Mouse (Mus musculus): ENCODE measurements around the gene Eng. TPM values are rescaled to one million over a fixed set of nuclear protein-coding genes. Genes with fewer than 3 reads are reported as not detected.

Eng gene
- polyA plus RNA-seq, 1 experiment from 2014 or later, result 23.8 TPM

- H3K9ac ChIP-seq (replicated peaks; ENCODE audit: low read length), result no peak overlapping the region
- no peaks in the 10 kb centered on the region for H3K36me3 ChIP-seq (ENCODE audit: control insufficient read depth, insufficient read depth, low read length)
- ATAC-seq (ENCODE audit: low FRiP score, low TSS enrichment) (no peak), DNase-seq (no peak)
- no peaks in the 10 kb centered on the region for H3K9me3 ChIP-seq (ENCODE audit: control insufficient read depth, low read length)
- no peak overlapping the region for H3K4me3 ChIP-seq (replicated peaks; ENCODE audit: low read depth, low read length)
- H3K4me2 ChIP-seq (ENCODE audit: low read length), result no peak overlapping the region
- peaks cover 8% of the 10 kb centered on the region; the same call in 1 of the 2 replicates for H3K4me1 ChIP-seq (ENCODE audit: control insufficient read depth, insufficient read depth, low read length)
- WGBS, result 57% methylated on average over 10 of the region's 10 CpGs
- no peak overlapping the region for H3K27ac ChIP-seq (replicated peaks; ENCODE audit: low read depth, low read length)
- no peaks in the 10 kb centered on the region for H3K27me3 ChIP-seq (ENCODE audit: control insufficient read depth, insufficient read depth, low read length)
These were observed 41.8 kb upstream of the Eng start for GRCm38 (mm10) chr2:32604631-32605030.

GRCm38 (mm10) chr2:32606161-32607142 lies 39.9 kb upstream of the Eng start:
- peak overlapping the region; percentile 86 for H3K4me2 ChIP-seq (ENCODE audit: low read length)
- H3K4me3 ChIP-seq (replicated peaks; ENCODE audit: low read depth, low read length), result peak overlapping the region; percentile 71
- peaks cover 8% of the 10 kb centered on the region; the same call in 1 of the 2 replicates for H3K4me1 ChIP-seq (ENCODE audit: control insufficient read depth, insufficient read depth, low read length)
- DNase-seq (peak; percentile 91), ATAC-seq (ENCODE audit: low FRiP score, low TSS enrichment) (peak; percentile 75)
- H3K36me3 ChIP-seq (ENCODE audit: control insufficient read depth, insufficient read depth, low read length), result no peaks in the 10 kb centered on the region
- H3K27ac ChIP-seq (replicated peaks; ENCODE audit: low read depth, low read length), result no peak overlapping the region
- H3K9ac ChIP-seq (replicated peaks; ENCODE audit: low read length), result peak overlapping the region; percentile 77
- no peaks in the 10 kb centered on the region for H3K9me3 ChIP-seq (ENCODE audit: control insufficient read depth, low read length)
- WGBS, result 11% methylated on average over 48 of the region's 55 CpGs
- H3K27me3 ChIP-seq (ENCODE audit: control insufficient read depth, insufficient read depth, low read length), result no peaks in the 10 kb centered on the region

GRCm38 (mm10) chr2:32607262-32607947 lies 39.0 kb upstream of the Eng start:
- peak; percentile 55 for DNase-seq
- peak; percentile 34 for ATAC-seq (ENCODE audit: low FRiP score, low TSS enrichment)
- no peaks in the 10 kb centered on the region for H3K36me3 ChIP-seq (ENCODE audit: control insufficient read depth, insufficient read depth, low read length)

GRCm38 (mm10) chr2:32608141-32608777 lies 38.1 kb upstream of the Eng start:
- no peaks in the 10 kb centered on the region for H3K27me3 ChIP-seq (ENCODE audit: control insufficient read depth, insufficient read depth, low read length)
- H3K4me3 ChIP-seq (replicated peaks; ENCODE audit: low read depth, low read length), result no peak overlapping the region
- H3K4me1 ChIP-seq (ENCODE audit: control insufficient read depth, insufficient read depth, low read length), result peaks cover 5% of the 10 kb centered on the region; the same call in 1 of the 2 replicates
- H3K4me2 ChIP-seq (ENCODE audit: low read length), result peak overlapping the region; percentile 86
- 8% methylated on average over 25 of the region's 25 CpGs for WGBS
- H3K27ac ChIP-seq (replicated peaks; ENCODE audit: low read depth, low read length), result no peak overlapping the region
- H3K9me3 ChIP-seq (ENCODE audit: control insufficient read depth, low read length), result no peaks in the 10 kb centered on the region
- H3K36me3 ChIP-seq (ENCODE audit: control insufficient read depth, insufficient read depth, low read length), result no peaks in the 10 kb centered on the region
- DNase-seq, result peak; percentile 39
- no peak overlapping the region; the same call in 1 of the 2 replicates for H3K9ac ChIP-seq (replicated peaks; ENCODE audit: low read length)
- peak; percentile 46; the same call in 1 of the 2 replicates for ATAC-seq (ENCODE audit: low FRiP score, low TSS enrichment)

More at GRCm38 (mm10) chr2:32607262-32607947, 39.0 kb upstream of the Eng start:
- H3K4me1 ChIP-seq (ENCODE audit: control insufficient read depth, insufficient read depth, low read length), result peaks cover 7% of the 10 kb centered on the region; the same call in 1 of the 2 replicates
- H3K4me3 ChIP-seq (replicated peaks; ENCODE audit: low read depth, low read length), result peak overlapping the region; percentile 71
- no peaks in the 10 kb centered on the region for H3K9me3 ChIP-seq (ENCODE audit: control insufficient read depth, low read length)
- WGBS, result 6% methylated on average over 34 of the region's 34 CpGs
- H3K4me2 ChIP-seq (ENCODE audit: low read length), result peak overlapping the region; percentile 86
- H3K9ac ChIP-seq (replicated peaks; ENCODE audit: low read length), result peak overlapping the region; percentile 77
- H3K27me3 ChIP-seq (ENCODE audit: control insufficient read depth, insufficient read depth, low read length), result no peaks in the 10 kb centered on the region
- no peak overlapping the region for H3K27ac ChIP-seq (replicated peaks; ENCODE audit: low read depth, low read length)

GRCm38 (mm10) chr2:32608778-32609435 lies 37.5 kb upstream of the Eng start:
- 45% methylated on average over 18 of the region's 18 CpGs for WGBS
- H3K9ac ChIP-seq (replicated peaks; ENCODE audit: low read length), result no peak overlapping the region; the same call in 1 of the 2 replicates

GRCm38 (mm10) chr2:32610610-32611229 lies 35.7 kb upstream of the Eng start:
- no peaks in the 10 kb centered on the region; the same call in 1 of the 2 replicates for H3K36me3 ChIP-seq (ENCODE audit: control insufficient read depth, insufficient read depth, low read length)
- ATAC-seq (ENCODE audit: low FRiP score, low TSS enrichment) (no peak), DNase-seq (peak; percentile 60)
- 18% methylated on average over 23 of the region's 23 CpGs for WGBS
- H3K9me3 ChIP-seq (ENCODE audit: control insufficient read depth, low read length), result no peaks in the 10 kb centered on the region
- H3K9ac ChIP-seq (replicated peaks; ENCODE audit: low read length), result no peak overlapping the region
- H3K4me3 ChIP-seq (replicated peaks; ENCODE audit: low read depth, low read length), result peak overlapping the region; percentile 23
- peak overlapping the region; percentile 44 for H3K4me2 ChIP-seq (ENCODE audit: low read length)
- H3K27ac ChIP-seq (replicated peaks; ENCODE audit: low read depth, low read length), result no peak overlapping the region
- no peaks in the 10 kb centered on the region for H3K27me3 ChIP-seq (ENCODE audit: control insufficient read depth, insufficient read depth, low read length)
- H3K4me1 ChIP-seq (ENCODE audit: control insufficient read depth, insufficient read depth, low read length), result peaks cover 5% of the 10 kb centered on the region; the same call in 1 of the 2 replicates

More at GRCm38 (mm10) chr2:32608778-32609435, 37.5 kb upstream of the Eng start:
- Histone ChIP-seq H3K4me3 (replicated peaks; ENCODE audit: low read depth, low read length) (no peak overlapping the region), H3K36me3 (ENCODE audit: control insufficient read depth, insufficient read depth, low read length) (no peaks in the 10 kb centered on the region), H3K4me2 (ENCODE audit: low read length) (peak overlapping the region; percentile 86), H3K27ac (replicated peaks; ENCODE audit: low read depth, low read length) (no peak overlapping the region), H3K9me3 (ENCODE audit: control insufficient read depth, low read length) (no peaks in the 10 kb centered on the region), H3K27me3 (ENCODE audit: control insufficient read depth, insufficient read depth, low read length) (no peaks in the 10 kb centered on the region), H3K4me1 (ENCODE audit: control insufficient read depth, insufficient read depth, low read length) (peaks cover 5% of the 10 kb centered on the region; the same call in 1 of the 2 replicates)
- no peak for DNase-seq
- ATAC-seq (ENCODE audit: low FRiP score, low TSS enrichment), result no peak

GRCm38 (mm10) chr2:32612274-32612673 lies 34.1 kb upstream of the Eng start:
- Histone ChIP-seq H3K36me3 (ENCODE audit: control insufficient read depth, insufficient read depth, low read length) (no peaks in the 10 kb centered on the region; the same call in 1 of the 2 replicates), H3K9ac (replicated peaks; ENCODE audit: low read length) (no peak overlapping the region), H3K4me3 (replicated peaks; ENCODE audit: low read depth, low read length) (no peak overlapping the region), H3K27ac (replicated peaks; ENCODE audit: low read depth, low read length) (no peak overlapping the region), H3K9me3 (ENCODE audit: control insufficient read depth, low read length) (no peaks in the 10 kb centered on the region), H3K27me3 (ENCODE audit: control insufficient read depth, insufficient read depth, low read length) (no peaks in the 10 kb centered on the region), H3K4me1 (ENCODE audit: control insufficient read depth, insufficient read depth, low read length) (peaks cover 5% of the 10 kb centered on the region; the same call in 1 of the 2 replicates), H3K4me2 (ENCODE audit: low read length) (no peak overlapping the region)
- 70% methylated on average over 26 of the region's 26 CpGs for WGBS
- ATAC-seq (ENCODE audit: low FRiP score, low TSS enrichment) (no peak), DNase-seq (no peak)
